Mouse (Mus musculus) 3134 (cell line): ENCODE measurements around the gene 1110008L16Rik.
A peak's percentile ranks its signal among the peaks of the same experiment; 100 is the strongest.
"Not testable (repeated sequence)": the region's sequence is repeated elsewhere in the genome, so short reads cannot be mapped to it uniquely, and the experiment has no call there.

Experiments
- DNase-seq: peaks from one replicate; pipeline ENCODE4 v3.0.0-alpha.2; 2011; ENCODE audit warnings: low spot score; ENCODE audit not compliant: insufficient read length; ENCODE audit errors: extremely low read depth

Gene 1110008L16Rik

DNA sequence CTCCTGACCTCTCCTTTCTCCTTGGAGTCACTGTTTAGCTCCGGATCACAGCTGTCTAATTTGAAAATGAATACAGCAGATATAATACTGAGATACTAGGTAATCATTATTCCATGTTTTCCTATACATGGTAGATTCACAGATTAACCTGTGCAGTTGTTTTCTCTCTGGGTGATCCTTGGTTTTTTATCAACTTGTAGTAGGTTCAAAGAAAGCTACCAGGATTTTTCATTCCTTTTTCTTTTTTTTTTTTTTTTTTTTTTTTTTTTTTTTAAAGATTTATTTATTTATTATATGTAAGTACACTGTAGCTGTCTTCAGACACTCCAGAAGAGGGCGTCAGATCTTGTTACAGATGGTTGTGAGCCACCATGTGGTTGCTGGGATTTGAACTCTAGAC is 39.1 kb downstream of the 1110008L16Rik start:
- DNase-seq = not testable (repeated sequence)

DNA sequence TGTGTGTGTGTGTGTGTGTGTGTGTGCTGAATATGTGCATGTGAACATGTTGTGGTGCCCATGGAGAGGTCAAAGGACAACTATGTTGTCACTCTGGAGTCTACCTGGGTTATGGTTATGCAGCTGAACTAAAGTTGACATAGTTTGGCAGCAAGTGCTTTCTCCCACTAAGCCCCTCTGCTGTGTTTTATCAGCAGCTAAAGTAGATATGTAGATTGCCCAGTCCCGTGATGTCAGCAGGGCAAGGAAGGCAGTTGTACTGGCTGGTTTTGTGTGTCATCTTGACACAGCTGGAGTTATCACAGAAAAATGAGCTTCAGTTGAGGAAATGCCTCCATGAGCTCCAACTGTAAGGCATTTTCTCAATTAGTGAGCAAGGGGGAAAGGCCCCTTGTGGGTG is 43.7 kb downstream of the 1110008L16Rik start:
- DNase-seq = not testable (repeated sequence)

DNA sequence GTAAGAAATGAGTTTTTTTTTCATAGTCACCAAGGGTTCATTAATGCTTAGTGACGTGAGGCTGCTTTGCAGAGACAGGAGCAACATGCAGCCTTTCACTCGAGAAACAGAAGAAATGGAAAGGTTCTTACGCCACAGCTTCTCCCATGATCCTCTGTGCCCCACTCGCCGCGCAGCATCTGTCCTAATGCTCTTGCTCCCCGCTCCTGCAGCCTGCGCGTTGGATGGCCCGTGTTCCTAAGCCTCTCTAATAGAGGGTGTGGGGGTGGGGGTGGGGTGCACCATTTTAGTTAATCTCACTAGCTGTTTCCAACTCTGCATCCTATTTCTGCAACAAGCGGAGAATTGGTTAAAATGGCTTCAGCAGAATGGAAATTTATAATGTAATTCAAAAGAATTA is 44.6 kb downstream of the 1110008L16Rik start:
- DNase-seq = no peak

DNA sequence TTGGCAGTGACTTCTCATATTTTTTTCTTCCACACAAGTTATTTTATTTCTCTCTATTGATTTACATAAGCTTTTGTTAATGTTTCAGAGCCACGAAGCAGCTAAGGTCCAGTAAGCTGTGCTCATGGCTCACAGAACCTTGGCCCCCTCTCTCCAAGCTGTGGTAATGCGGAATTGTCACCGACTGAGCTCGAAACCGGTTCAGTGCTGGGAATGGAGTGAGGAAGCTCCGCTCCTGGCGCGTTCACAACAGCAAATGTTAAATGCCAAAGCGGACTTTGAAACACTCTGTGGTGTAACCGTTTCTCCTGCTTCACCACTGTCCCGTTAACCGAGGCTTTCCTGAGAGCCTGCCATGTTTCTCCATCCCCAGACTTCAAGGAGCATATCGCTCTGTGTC is 45.2 kb downstream of the 1110008L16Rik start:
- no peak for DNase-seq

DNA sequence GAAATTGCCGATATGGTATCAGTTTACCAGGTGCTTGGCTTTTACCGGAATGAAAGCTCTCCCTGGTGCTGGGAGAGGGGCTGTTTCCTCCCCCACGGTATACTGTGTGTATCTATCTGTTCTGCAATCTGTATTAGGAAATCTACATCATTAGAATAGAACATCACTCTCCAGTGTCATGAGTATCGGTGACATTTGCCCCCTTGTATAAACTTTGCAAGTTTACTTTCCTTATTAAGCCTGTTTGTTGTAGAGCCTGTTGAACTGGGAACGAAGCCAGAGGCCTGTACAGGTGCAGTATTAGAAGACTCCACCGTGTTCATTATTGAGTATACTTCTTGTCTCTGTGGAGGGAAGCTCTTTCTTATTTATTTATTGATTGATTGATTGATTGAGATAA is 54.0 kb downstream of the 1110008L16Rik start:
- DNase-seq = no peak

DNA sequence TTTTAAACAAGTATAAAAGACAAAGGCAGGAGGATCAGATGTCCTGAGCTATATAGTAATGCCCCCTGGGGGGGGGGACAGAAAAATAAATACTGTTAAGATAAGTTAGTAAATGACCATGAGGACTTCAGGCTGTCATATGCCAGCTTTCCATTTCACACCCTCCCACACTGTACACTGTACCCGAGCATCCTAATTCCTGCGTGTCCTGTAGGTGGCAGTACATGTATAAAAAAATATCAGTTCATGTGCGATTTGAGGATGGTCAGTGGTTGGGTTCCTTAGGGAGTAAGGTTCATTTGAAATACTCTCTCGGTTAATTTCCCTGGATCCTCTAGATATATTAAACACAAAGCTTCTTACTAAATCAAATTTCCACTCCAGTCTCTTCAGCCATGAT is 55.5 kb downstream of the 1110008L16Rik start:
- no peak for DNase-seq

DNA sequence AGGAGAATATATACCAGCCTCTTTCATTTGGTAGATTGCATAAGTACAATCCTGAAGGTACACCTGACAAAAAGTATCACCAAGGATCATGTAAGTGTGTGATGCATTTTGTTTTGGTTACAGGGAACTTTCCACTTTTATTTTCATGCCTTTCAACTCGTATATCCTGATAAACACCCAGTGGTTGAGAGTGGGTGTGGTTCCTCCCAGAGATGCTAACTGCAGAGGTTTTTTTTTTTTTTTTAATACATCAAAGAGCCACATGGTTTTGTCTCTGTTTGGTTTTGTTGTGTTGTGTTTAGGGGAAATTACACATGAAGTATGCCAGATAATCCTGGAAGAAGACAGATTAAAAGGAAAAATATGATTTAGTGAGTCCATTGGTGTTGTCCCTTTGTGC is 57.9 kb downstream of the 1110008L16Rik start:
- no peak for DNase-seq

DNA sequence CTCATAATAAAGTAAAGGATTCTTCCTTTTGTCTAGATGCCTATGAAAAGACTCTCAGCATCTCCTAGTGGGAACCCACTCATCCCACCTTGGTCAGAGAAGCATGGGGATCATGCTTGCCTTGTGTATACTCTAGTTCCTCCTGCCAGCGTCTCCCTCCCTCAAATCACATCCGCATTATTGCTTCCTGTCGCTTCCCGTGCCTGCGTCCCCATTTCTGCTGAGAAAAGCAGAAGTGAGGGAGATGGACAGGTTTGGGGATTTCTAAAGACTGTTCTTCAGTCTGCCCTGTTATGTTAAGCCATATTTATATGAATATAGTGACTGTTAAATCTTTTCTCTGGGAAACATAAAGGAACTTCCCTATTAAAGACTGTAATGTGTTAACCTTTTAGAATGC is 61.6 kb downstream of the 1110008L16Rik start:
- no peak for DNase-seq

DNA sequence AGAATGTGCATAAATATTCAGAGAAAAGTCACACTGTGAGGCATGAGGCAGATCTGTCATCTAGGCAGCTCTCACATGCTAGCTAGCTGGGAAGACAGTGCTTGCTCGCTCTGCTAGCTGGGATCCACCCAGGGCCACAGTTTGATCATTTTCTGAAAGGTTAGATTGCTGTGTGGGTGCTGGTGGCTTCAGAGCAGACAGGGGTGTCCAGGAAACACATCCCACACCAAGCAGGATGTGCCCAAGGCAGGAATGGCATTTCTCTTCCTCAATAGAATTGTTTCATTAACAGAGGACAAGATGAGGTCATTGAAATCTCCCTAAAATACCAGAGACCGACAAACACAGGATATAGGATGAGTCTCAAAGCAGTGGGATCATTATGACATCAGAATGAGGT is 65.7 kb downstream of the 1110008L16Rik start:
- DNase-seq = no peak

DNA sequence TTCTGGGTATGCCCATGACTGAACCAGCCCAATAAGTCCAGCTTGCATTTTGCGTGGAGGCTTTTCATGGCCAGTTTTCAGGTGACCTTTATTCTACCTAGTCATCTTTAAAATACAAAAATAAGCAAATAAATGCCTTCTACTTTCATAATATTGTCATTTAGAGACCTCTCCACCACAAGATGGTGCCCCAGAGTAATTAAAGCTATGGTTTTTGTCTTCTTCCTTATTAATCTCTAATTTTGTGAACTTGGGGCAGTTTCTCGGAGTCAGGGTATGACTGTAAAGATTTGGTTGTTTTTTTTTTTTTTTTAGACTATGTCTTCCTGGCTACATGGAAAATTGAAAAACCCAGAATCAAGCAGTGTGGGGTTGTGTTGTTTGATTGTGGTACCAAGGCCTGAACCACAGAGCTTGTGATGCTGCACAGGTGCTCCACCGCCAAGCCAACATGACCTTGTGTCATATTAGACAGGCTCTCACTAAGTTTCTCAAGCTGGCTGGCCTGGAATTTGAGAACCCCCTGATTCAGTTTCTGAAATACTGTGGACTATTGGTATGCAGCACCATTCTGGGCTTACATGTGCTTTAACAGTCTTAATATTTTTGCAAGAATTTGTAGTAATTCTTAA is 73.2 kb downstream of the 1110008L16Rik start:
- no peak for DNase-seq

DNA sequence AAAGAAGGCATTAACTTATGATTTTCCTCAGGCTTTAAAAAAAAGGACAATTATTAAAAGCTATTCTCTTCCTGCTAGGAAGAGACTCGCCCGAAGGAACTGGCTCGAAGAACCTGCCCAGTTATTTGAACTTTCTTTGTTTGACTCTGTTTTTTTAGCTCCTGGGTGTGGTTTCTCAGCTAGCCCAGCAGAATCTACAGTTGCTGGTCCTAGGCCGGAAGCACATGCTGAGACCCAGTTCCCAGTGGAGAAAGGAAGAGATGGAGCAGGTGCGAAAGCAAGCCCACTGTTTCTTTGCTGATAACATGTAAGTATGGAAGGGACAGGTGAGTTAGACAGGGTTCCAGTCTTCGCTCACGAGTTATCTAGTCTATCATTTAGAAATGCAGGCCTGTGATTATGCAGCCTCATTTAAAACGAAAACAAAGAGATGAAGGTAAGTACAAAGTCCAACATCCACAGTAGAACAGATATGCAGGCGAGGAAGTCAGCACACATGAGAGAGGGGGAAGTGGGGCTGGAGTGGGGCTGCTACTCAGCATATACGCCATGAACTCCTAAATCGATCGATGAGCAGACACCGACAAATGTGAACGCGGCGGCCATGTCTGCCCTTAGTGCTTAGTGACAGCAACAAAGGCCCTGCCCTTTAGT is 77.7 kb downstream of the 1110008L16Rik start:
- no peak for DNase-seq

DNA sequence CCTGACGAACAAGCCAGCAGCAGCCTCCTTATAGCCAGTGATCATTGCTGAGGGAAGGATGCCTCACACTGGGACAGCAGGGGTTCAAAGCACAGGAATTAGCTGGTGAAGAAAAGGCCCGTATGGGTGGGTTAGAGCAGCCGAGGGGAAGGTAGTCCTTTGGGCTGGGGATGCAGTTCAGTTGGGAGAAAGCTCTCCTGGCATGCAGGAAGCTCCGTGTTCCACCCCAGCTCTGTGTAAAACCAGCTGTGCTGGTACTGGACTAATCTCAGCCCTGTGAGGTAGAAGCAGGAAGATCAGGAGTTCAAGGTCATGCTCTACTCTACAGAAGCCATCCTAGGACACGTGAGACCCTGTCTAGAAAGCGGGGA is 78.2 kb downstream of the 1110008L16Rik start:
- DNase-seq = no peak

DNA sequence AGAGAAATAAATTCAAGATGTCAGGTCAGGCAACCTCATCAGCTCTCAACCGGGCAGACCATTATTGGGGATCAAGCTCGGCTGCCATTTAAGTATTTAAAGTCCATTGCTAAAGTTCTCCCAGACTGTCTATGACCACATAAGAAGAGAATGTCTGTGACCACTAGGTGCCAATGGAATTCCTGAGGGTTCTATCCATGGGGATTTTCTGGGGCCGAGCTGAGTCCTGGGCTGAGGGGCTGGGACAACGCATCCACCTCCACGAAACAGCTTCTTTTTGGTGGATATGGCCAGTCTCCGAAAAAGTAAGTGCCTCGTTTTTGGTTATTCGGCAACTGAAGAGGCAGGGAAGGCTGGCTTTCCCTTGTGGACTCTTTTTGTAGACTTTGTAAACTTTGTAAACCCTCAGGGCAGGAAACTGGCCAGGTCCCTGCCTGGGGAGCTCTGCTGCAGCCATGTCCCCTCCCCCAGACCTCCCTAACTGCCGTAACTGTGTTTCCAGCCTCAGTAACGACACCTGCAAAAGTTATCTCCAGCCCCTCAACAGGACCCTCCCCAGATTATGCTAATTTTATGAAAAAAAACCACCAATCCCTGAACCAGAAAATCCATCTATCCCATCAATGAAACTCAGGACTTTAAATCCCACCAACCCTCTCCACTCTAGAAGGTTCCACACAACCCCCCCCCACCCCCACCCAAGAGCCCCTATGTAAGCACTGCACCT is 84.8 kb downstream of the 1110008L16Rik start, which contains the start of gene Psma6:
TSS of gene Psma6 (plus strand) at position 200 of the 727 bp plus-strand sequence.
- peak; percentile 37 for DNase-seq

DNA sequence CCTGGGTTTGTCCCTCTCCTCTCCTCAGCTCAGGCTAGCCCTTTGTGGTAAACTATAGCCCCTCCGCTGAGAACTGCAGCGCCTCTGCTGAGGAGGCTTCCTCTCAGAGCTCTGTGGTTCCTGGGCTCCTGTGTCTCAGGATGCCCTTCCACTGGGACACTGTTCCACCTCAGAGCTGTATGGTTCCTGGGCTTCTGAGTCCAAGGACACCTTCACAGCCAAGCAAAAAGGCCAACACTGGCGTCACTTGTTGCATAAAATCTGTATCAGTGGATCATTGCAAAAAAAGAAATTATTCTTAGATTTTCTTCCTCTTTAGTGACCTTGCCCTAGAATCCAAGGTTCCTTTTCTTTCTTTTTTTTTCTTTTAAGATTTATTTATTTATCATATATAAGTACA is 85.4 kb downstream of the 1110008L16Rik start:
- no peak for DNase-seq

DNA sequence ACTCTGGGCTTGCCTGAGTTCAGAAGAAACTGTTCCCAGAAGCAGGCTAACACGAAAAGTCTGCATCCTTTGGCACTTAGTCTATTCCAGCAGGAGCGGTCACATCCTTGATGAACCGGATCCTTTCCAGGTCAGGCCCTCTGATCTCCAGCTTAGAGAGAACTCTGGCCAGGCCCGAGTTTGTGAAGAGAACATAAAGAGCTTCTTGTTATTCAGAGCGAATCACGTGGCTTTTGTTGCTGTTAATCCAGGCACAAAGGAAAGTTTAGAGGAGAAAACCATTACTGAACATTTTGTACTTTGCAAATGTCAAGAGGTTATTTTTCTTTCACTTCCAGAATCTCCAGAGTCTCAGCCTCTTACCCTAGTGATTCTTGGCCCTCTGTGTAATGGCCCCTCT is 86.6 kb downstream of the 1110008L16Rik start:
- no peak for DNase-seq

DNA sequence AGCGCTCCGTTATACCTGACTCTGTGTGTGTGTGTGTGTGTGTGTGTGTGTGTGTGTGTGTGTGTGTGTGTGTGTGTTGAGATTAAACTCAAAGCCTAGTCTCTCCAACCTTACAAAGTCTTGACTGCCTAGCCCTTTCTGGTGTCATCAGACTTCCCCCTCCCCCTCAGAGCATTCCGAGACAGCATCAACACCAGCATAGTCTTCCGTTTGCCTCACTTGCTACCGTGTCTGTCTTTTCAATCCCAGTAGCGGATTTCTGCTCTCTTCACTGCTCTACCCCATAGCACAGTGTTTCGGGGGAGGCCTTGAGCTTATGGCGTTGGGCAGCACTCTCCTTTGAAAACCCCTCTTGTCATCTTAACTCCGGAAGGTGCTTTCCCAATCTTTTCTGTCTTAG is 87.1 kb downstream of the 1110008L16Rik start:
- no peak for DNase-seq

DNA sequence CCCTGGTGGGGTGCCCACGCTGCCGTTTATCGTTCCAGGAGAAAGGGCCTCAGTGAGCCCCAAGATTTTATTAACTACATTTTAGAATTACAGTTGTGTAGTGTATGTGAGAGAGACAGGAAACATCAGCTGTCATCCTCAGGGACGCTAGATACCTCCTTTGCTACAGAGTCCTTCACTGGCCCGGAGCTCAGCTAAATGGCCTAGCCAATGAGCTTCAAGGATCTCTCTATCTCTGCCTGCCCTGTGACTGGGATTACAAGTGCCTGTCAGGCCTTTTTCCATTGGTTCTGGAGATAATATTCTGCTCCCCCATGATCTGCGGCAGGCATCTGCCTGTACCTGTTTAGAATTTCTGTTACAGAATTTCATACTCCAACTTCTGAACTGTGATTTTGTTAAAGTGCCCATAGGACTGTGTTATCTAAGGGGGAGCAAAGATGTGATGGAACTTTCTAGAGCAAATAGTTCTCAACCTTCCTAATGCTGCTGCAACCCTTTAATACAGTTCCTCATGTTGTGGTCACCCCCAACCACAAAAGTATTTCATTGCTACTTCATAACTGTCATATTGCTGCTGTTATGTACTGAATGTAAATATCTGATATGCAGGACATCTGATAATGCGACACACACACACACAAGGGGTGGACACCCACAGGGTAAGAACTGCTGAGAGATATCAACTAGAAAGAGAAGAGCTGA is 87.9 kb downstream of the 1110008L16Rik start:
- DNase-seq = no peak

DNA sequence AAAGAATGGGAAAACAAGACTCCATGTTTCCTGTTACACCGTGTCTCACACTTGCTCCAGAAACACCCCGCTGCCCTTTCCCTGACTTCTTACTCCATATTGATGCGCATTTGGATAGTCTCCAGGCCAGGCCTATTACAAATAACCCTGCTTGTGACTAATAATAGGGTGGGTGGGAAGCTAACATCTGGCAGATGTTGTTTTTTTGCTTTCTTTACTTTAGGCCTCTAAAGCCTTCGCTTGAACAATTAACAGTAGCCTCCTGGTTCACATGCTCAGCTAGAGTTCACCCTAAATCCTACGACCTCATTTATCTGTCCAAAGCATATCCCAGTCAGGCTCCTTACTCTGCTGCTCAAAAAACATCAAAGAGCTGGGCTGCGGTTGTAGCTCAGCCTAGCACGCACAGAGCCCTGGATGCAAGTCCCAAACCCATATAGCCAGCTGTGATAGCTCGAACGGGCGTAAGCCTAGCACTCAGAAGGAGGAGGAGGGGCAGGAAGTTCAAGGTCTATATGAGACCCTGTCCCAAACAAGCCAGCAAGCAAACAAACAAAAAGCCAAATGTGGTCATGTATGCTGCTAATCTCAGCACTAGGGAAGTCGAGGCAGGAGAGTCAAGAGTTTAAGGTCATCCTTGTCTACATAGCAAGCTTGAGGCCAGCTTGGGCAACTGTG is 88.5 kb downstream of the 1110008L16Rik start:
- DNase-seq = no peak

DNA sequence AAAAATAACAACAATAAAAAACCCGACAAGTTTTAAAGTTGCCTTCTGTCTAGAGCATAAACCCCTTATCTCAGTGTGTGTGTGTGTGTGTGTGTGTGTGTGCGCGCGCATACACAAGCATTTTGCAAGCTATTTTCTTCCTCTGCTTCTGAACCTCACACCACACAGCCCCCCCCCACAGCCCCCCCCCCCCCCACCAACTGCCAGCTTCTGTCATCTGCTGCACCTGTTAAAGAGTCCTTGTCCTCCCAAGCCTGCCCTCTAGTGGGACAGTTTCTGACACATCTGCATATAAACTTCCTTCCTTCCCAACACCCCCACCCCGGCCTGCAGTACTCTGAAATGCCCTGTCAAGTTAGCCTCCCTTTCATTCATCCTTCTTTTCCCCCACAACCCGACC is 89.1 kb downstream of the 1110008L16Rik start:
- no peak for DNase-seq

DNA sequence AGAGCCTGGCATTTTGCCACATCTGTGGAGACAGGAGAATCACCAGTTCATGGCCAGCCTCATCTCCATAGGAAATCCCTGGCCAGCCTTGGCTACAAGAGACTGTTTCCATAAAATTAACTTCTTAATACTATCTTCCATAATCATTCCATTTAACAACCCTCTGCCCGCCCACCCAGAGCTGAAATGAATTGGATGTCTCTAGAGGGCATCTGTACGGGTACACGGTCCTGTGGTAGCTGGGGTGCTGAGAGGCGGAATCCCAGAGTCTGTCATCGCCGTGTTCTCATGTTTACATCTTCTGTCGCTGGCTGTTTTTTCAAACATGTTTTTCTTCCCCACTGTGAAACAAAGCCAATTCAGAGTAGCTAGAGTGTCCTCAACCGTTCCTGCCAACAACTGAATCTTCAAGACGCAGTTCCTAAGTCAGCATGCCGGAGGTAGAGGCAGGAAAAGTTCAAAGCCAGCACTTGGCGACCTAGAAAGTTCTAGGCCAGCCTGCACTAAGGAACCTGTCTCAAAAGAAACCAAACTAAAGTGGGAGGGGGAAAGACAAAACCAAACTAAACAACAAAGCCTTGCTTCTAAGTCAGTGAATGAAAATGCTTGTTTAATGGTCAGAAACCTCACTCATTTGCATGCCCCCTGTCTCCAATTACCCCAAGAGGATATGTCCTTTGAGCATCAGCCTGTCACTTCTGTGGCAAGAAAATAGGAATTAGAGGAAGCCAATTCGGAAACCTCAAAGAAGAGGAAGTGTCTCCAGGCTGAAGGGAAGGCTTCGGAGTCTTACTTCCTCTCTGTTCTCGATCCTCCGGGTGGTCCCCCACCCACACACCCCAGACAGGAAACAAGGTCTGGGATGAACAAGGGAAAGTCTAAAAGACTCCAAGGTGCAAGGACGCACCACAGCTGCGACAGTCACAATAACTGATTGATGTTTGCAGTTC is 90.0 kb downstream of the 1110008L16Rik start:
- DNase-seq = no peak
